Mouse (Mus musculus): ENCODE data around the gene Spn. TPM values are rescaled to one million over a fixed set of nuclear protein-coding genes. Genes with fewer than 3 reads are reported as not detected.
"Not testable (repeated sequence)": the region's sequence is repeated elsewhere in the genome, so short reads cannot be mapped to it uniquely, and the experiment has no call there.

Spn gene
- 0.44 TPM in 1 of 2 replicates, not detected in the other for polyA plus RNA-seq (2012; ENCODE audit: insufficient read depth, insufficient read length, missing spikeins)

DNA sequence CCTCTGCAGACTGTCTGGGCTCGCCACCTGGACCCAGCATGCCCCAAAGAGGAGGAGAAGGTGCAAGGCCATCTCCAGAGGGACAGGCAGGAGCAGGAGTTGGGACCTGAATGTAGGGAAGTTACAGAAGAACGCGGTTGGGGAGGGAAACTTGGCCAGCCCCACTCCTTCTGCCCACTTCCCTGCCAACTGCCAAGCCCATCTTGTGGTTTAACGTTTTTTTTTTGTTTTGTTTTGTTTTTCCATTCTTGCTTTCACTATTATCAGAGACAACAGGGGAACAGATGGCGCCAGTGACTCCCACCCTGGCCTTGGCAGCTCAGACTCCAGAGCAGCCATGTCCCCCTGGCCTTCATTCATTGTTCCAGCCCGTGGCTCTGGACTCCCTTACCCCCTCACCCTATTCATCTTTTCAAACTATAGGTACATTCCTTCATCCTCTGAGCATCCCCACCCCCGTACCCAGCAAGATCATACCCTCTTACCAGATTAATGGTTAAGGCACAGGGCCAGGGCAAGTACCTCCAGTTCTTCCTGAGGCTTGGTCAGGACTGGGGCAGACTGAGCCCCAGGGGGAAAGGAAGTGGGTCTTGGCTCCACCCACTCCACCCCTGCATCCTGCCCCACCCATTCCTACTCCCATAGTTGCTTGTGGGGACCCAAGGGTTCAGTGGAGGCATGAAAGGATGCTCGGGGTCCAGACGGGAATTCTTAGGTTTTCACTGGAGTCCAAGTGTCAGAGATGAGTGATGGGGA is at the start of gene Spn:
TSS of gene Spn (minus strand) at position 562 of the 756 bp plus-strand sequence.
- no peaks in the 10 kb centered on the region for H3K4me1 ChIP-seq (ENCODE audit: control insufficient read depth, insufficient read depth, insufficient read length, low read length)
- H3K4me3 ChIP-seq (ENCODE audit: insufficient read depth, low read depth, low read length), result no peak within 1 kb of the TSS
- H3K27ac ChIP-seq (replicated peaks; ENCODE audit: low read depth, low read length), result no peak within 1 kb of the TSS

DNA sequence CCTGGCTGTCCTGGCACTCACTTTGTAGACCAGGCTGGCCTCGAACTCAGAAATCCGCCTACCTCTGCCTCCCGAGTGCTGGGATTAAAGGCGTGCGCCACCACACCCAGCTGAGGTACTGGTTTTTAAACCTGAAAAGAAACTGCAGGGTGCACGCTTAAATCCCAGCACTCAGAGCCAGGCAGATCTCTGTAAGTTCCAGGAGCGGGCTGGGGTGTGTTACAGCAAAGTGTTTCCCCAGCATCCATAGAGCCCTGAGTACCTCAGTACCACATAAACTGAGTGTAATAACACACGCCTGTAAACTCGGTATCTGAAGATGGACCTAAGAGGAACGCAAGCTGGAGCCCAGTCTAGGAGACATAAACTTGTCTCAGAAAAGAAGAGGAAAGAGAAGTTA is 49.7 kb upstream of the Spn start:
- H3K4me1 ChIP-seq (ENCODE audit: control insufficient read depth, insufficient read depth, insufficient read length, low read length), result no peaks in the 10 kb centered on the region
- H3K27ac ChIP-seq (replicated peaks; ENCODE audit: low read depth, low read length), result no peak overlapping the region
- H3K4me3 ChIP-seq (ENCODE audit: insufficient read depth, low read depth, low read length), result no peak overlapping the region

DNA sequence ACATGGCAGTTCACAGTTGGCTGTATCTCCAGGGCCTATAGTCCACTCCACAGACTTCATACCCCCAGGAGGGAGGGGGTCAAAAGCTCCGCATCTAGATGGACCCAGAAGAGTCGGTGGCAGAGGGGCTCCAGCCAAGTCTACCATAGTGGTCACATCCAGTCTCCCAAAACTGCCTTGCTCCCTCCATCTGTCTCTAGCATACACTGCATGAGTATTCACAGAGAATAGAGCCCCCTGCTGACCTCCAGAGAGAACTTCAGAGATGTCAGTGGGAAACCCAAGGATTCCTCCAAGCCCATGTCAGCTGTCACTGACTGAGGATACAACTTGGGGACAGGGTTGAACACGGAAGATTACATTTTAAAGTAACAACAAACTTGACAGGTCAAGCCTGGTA is 48.0 kb upstream of the Spn start:
- H3K27ac ChIP-seq (replicated peaks; ENCODE audit: low read depth, low read length), result no peak overlapping the region
- no peak overlapping the region for H3K4me3 ChIP-seq (ENCODE audit: insufficient read depth, low read depth, low read length)
- H3K4me1 ChIP-seq (ENCODE audit: control insufficient read depth, insufficient read depth, insufficient read length, low read length), result no peaks in the 10 kb centered on the region

DNA sequence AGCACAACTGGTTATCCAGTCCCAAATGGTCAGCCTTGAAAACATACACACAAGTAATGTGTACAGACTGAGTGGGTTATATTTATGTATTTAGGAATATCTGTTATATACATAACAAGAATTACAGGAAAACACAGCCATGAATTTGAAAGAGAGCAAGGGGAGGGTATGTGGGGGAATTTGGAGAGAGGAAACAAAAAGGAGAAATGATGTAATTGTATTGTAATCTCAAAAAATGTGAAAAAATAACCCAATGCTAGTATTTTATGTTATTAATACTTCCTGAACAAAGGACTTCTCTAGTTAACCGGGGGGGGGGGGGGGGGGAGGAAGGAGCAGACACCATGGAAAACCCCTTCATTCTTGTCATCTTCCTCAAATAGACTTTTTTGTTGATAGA is 47.1 kb upstream of the Spn start:
- H3K27ac ChIP-seq (replicated peaks; ENCODE audit: low read depth, low read length), result no peak overlapping the region; the same call in 1 of the 2 replicates
- no peaks in the 10 kb centered on the region for H3K4me1 ChIP-seq (ENCODE audit: control insufficient read depth, insufficient read depth, insufficient read length, low read length)
- no peak overlapping the region for H3K4me3 ChIP-seq (ENCODE audit: insufficient read depth, low read depth, low read length)

DNA sequence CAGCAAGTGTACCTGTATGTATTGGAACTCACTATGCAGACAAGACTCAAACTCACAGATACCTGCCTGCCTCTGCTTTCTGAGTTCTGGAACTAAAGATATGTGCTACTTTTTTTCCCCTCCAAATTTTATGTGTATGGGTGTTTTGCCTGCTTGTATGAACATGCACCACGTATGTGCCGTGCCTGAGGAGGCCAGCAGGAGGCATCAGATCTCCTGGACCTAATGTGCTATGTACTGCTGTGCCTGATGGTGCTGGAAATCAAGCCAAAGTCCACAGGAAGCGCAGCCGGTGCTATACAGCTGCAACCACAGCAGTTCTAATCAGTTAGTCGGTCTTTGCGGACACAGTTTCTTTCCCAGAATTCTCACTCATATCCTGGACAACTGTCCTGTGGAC is 46.2 kb upstream of the Spn start:
- Histone ChIP-seq H3K4me1 (ENCODE audit: control insufficient read depth, insufficient read depth, insufficient read length, low read length) (no peaks in the 10 kb centered on the region), H3K27ac (replicated peaks; ENCODE audit: low read depth, low read length) (no peak overlapping the region), H3K4me3 (ENCODE audit: insufficient read depth, low read depth, low read length) (no peak overlapping the region)

DNA sequence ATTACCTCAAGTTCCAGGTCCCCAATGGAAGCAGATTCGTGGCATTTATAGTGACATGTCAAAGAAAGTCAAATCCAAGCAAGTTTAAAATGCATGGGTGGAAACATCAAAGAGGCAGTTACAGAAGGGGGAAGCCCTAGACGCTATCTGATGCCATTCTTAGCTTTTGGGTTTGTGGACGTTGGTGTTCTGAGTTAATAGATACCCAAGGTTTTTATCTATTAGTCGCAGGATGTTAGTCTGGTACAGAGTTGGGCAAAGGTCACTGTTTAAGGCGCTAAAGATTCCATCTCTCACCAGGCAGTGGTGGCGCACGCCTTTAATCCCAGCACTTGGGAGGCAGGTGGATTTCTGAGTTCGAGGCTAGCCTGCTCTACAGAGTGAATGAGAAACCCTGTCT is 45.7 kb upstream of the Spn start:
- H3K4me1 ChIP-seq (ENCODE audit: control insufficient read depth, insufficient read depth, insufficient read length, low read length), result no peaks in the 10 kb centered on the region
- no peak overlapping the region for H3K4me3 ChIP-seq (ENCODE audit: insufficient read depth, low read depth, low read length)
- no peak overlapping the region for H3K27ac ChIP-seq (replicated peaks; ENCODE audit: low read depth, low read length)

DNA sequence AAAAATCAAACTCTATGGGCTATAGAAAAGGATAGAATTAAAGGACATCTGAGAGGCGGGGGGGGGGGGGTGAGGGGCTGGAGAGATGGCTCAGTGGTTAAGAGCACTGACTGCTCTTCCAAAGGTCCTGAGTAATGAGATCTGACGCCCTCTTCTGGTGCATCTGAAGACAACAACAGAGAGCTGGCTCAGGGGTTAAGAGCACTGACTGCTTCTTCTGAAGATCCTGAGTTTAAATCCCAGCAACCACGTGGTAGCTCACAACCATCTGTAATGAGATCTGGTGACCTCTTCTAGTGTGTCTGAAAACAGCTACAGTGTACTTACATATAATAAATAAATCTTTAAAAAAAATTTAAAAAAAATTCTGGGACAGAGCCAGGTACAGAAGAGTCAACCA is 44.1 kb upstream of the Spn start:
- H3K4me3 ChIP-seq (ENCODE audit: insufficient read depth, low read depth, low read length); H3K27ac ChIP-seq (replicated peaks; ENCODE audit: low read depth, low read length); H3K4me1 ChIP-seq (ENCODE audit: control insufficient read depth, insufficient read depth, insufficient read length, low read length): not testable (repeated sequence)

DNA sequence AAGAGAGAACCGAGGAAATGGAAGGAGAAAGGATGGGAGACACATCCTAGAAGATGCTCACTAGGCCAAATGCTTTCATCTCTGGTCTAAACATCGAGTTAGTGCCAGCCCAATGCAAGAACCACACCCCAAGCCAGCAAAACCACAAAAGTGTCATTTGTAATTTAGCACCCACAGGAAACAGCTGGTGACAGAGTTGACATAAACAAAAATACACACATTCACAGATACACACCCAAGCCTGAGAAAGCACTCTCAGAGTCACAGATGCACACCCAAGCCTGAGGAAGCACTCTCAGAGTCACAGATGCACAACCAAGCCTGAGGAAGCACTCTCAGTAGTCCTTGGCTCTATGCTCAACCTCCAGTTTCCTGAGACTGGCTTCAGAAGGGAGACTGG is 43.2 kb upstream of the Spn start:
- Histone ChIP-seq H3K4me3 (ENCODE audit: insufficient read depth, low read depth, low read length) (no peak overlapping the region), H3K27ac (replicated peaks; ENCODE audit: low read depth, low read length) (no peak overlapping the region), H3K4me1 (ENCODE audit: control insufficient read depth, insufficient read depth, insufficient read length, low read length) (no peaks in the 10 kb centered on the region)

DNA sequence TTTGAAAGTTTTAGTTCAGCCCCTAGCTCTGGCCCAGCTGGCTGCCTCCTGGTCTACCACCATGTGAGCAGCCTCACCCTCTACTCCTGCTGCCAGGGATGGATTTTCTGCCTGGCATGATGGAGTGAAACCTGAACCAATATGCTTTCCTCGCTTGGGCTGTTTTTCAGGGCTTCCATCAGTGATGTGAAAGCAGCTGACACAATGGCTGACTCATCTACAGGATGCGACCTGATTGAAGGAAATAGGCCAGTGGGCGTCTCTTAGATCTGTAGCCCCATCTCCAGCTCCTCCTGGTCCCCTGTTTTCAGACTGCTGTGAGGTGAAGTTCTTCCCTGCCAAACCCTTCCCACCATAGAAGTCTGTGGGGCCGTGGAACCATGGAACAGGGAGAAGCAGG is 39.3 kb upstream of the Spn start:
- Histone ChIP-seq H3K27ac (replicated peaks; ENCODE audit: low read depth, low read length) (no peak overlapping the region), H3K4me3 (ENCODE audit: insufficient read depth, low read depth, low read length) (no peak overlapping the region), H3K4me1 (ENCODE audit: control insufficient read depth, insufficient read depth, insufficient read length, low read length) (no peaks in the 10 kb centered on the region)

DNA sequence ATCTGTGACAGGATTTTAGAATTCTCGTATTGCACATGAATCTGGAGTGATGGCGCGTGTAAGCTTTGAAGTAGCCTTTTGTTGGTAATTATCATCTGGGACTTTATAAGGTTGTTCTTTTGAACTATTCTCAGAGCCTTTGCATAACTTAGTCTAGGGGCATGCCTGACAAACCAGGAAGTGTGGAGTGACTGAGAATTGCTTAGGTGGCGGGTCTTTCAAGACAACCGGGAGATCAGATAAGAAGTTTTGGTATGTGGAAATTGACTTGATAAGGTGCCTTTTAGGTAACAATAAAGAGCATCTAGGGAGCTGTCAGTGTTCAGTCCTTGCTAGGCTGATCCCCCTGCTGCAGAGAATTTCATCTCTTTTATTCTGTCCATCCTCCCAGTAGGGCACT is 28.9 kb upstream of the Spn start:
- Histone ChIP-seq H3K27ac (replicated peaks; ENCODE audit: low read depth, low read length) (no peak overlapping the region), H3K4me1 (ENCODE audit: control insufficient read depth, insufficient read depth, insufficient read length, low read length) (no peaks in the 10 kb centered on the region), H3K4me3 (ENCODE audit: insufficient read depth, low read depth, low read length) (no peak overlapping the region)

DNA sequence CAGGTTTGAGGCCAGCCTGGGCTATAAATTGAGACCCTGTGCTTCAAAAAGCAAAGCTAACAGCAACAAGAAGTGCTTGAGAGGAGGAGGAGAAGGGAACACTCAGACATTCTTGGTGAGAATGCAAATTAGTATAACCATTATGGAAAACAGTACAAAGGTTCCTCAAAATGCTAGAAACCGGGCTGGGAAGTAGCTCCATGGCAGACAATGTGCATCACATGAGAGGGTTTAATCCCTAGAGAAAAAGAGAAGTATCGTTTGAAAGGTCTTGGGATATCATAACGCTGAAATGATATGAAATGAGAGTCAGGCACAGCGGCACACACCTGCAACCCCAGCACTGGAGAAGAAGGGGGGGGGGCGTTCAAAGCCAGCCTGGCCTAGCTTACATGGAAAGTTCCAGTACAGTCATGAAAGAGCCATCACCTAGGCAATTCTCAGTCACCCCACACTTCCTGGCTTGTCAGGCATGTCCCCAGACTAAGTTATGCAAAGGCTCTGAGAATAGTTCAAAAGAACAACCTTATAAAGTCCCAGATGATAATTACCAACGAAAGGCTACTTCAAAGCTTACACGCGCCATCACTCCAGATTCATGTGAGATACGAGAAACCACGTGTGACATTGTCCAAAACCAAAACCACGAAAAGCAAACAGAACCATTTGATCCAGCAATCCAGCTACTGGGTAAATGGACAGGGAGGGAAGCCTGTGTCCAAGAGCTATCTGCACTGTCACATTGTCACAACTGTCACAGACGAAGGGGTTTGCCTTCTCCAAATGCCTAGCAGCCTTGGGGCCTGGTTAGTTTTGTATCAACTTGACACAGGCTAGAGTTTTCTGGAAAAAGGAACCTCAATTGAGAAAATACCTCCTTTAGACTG is 28.2 kb upstream of the Spn start:
- Histone ChIP-seq H3K4me3 (ENCODE audit: insufficient read depth, low read depth, low read length) (no peak overlapping the region), H3K4me1 (ENCODE audit: control insufficient read depth, insufficient read depth, insufficient read length, low read length) (no peaks in the 10 kb centered on the region), H3K27ac (replicated peaks; ENCODE audit: low read depth, low read length) (no peak overlapping the region)

DNA sequence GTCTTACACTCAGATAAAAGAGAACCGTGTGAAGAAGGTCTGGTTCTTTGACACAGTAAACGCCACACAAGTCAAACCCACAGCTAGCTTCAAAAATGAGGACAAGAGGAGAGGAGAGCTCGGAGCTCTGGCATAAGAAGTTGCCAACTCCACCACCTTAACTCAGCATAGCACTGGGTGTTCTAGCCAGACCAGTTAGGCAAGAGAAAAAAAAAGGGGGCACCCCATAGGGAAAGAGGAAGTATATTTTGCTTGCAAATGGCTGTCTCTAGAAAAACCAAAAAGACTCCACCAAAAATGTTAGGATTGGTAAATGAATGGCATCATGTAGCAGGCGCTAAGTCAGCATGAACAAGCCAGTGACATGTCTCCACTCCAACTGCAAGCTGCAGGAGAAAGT is 26.4 kb upstream of the Spn start:
- H3K4me1 ChIP-seq (ENCODE audit: control insufficient read depth, insufficient read depth, insufficient read length, low read length), result no peaks in the 10 kb centered on the region
- H3K4me3 ChIP-seq (ENCODE audit: insufficient read depth, low read depth, low read length), result no peak overlapping the region

DNA sequence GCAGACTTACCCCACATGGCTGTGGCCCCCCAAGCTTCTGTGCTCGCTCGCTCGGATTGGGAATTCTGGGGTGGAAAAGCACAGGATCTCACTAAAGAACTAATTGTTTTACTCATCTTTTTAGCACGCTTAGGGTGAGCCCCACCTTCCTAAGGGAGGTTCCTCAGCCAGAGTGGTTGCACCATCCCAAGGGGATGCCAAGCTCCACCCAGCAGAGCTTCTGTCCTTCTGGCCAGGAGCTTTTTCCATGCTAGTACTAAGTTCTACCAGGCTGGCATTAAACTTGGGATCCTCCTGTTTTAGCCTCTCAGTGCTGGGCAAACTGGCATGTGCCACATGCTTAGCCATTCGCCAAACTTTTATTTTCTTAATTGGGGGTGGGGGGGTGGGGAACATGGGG is 24.9 kb upstream of the Spn start:
- Histone ChIP-seq H3K4me1 (ENCODE audit: control insufficient read depth, insufficient read depth, insufficient read length, low read length) (no peaks in the 10 kb centered on the region), H3K27ac (replicated peaks; ENCODE audit: low read depth, low read length) (no peak overlapping the region), H3K4me3 (ENCODE audit: insufficient read depth, low read depth, low read length) (no peak overlapping the region)

More for the DNA sequence above, 26.4 kb upstream of the Spn start:
- H3K27ac ChIP-seq (replicated peaks; ENCODE audit: low read depth, low read length), result no peak overlapping the region

DNA sequence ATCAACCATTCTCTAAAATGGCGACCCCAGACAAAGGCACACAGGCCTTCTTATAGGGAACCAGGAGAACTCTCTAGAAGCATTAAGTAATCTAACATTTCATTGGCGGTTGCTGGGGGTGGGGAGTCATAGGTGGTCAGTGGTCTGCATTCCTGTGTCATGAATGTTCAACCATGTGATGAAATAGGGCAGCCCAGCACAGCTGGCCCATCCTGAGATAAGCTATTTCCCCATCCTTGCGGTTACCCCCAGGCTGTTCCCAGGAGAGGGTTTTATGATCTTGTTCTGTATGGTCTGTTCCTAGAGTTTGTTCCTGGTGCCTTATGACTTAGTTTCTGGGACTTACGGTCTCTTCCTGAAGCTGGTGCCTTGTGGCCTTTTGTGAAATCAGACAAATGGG is 19.9 kb upstream of the Spn start:
- H3K4me1 ChIP-seq (ENCODE audit: control insufficient read depth, insufficient read depth, insufficient read length, low read length), result no peaks in the 10 kb centered on the region

DNA sequence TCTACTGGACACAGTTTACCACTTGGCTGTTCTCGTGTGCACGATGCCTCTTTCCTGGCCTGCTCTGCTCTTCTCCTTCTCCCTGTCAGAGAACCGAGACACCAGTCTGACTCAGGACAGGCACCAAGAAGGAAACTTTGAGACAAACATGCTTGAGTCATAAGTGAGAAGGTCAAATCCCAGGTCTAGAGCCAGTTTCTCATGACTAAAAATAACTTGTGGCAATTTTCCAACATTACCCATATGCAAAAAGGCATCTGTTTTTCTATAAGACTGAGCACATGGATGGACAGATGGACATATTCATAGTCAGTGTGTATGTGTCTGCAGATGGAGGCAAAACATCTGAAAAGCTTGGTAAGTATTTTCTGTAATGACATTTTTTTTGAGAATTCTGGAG is 15.9 kb upstream of the Spn start:
- Histone ChIP-seq H3K27ac (replicated peaks; ENCODE audit: low read depth, low read length) (no peak overlapping the region), H3K4me1 (ENCODE audit: control insufficient read depth, insufficient read depth, insufficient read length, low read length) (no peaks in the 10 kb centered on the region), H3K4me3 (ENCODE audit: insufficient read depth, low read depth, low read length) (no peak overlapping the region)

More for the DNA sequence above, 19.9 kb upstream of the Spn start:
- Histone ChIP-seq H3K27ac (replicated peaks; ENCODE audit: low read depth, low read length) (no peak overlapping the region), H3K4me3 (ENCODE audit: insufficient read depth, low read depth, low read length) (no peak overlapping the region)

DNA sequence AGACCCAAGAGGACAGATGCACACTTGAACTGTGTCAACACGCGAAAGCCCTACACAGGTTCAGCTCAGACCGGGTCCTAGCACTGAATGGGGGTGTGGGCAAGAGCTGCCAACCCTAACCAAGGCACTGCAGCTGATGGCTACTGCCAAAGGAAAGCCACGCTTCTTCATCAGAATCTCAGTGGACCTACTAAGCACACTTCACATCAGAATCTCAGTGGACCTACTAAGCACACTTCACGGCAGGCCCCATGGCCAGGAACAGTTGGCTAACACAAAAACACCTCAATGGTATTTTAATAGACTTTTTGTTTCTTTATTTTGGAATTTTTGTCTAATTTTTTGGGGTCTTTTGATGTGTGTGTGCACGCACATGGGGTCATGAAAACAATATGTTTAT is 14.8 kb upstream of the Spn start:
- Histone ChIP-seq H3K4me3 (ENCODE audit: insufficient read depth, low read depth, low read length) (no peak overlapping the region), H3K27ac (replicated peaks; ENCODE audit: low read depth, low read length) (no peak overlapping the region), H3K4me1 (ENCODE audit: control insufficient read depth, insufficient read depth, insufficient read length, low read length) (no peaks in the 10 kb centered on the region)
